Mouse (Mus musculus) pancreas, adult 10 weeks (tissue): Measurements from ENCODE around the gene Cpeb3. TPM values are rescaled to one million over a fixed set of nuclear protein-coding genes. Genes with fewer than 3 reads are reported as not detected.

Source experiments
- polyA plus RNA-seq: library from polyadenylated mRNA; stranded (reverse); fragments of 350-450 nt; fragmentation: Illumina TruSeq; extraction: RNeasy Lipid Tissue Mini Kit (QIAGEN cat#74804); gene quantifications from one replicate; pipeline ENCODE4 v1.2.3, GENCODE M21; 2015; ENCODE audit warnings: low read depth, low replicate concordance; ENCODE audit not compliant: insufficient read depth

The Cpeb3 gene
- polyA plus RNA-seq = 2.7 TPM

DNA sequence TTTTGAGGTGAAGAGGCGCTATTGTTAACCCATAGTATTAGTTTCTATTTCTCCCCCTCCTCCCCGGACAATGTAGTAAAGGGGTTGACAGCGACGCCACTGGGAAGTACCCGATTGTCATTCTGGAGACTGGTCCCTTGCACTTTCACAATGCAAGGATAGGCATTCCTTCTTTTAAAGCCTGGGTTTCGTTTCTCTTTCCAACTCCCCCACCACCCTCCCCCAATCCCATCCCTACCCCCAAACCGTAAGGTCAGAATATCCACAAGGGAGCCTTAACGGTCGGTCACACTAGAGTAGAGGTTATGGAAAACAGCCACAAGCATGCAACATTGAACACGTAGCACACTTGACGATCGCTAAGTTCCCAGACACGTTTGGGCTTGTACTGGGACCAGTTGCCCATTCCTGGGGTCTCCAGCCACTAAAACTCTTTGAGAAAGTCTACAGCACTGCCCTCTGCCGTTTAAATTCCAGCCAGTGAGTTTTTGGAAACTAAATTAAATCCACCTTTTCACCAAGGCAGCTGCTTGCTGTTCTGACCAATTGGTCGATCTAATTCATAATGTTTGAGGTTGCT lies at the start of gene Cpeb3:
Gene Cpeb3 (minus strand): TSS at position 426 of the 580 bp plus-strand sequence.

DNA sequence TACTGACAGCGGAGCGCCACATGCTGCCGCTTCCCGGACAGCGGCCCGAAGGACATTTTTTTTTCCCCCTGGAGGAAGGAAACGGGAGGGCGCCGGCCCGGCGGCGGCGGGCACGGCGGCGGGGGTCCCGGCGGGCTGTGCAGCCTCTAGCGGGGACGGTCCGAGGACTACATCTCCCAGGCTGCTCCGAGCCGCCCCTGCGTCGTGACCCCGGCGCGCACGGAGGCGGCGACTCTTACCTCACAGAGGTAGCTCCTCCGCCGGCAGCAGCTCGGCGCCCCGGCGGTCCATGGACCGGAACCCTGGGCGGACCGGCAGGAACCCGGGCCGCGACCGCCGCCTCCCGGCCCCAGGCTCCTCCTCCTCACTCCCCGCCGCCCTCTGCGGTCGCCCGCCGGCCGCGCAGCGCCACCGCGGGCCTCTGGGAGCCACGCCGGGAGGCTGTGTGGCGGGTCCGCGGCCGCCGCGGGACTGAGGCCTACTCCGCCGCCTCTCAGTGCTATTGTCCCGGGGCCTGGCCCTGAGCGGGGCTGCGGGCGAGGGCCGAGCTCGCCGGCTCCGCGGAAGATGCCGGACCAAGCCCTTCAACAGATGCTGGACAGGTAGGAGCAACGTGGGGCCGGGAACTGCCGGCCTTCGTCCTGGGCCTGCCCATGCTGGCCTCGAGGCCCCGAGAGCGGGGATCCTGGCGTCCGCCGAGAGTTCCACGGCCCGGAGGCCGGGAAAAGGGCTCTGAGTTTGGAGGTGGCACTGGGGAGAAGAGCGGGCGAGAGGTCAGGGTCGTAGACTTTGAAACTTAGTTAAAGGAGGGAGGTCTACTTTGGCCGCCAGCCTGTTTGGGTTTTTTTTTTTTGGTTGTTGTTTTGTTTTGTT lies 862 bp downstream of the Cpeb3 start, which contains the start of gene March5:
Gene March5 (plus strand): TSS at position 241 of the 873 bp plus-strand sequence.

Other genes with a start within 250 kb of the Cpeb3 start
- 26.5 TPM for gene March5, start 1.1 kb downstream of the Cpeb3 start, polyA plus RNA-seq
- 6.1 TPM for gene Ide, start 129.3 kb upstream of the Cpeb3 start, polyA plus RNA-seq
- gene Kif11, start 167.8 kb upstream of the Cpeb3 start, polyA plus RNA-seq = 0.17 TPM
- 11.9 TPM for gene Hhex, start 226.2 kb upstream of the Cpeb3 start, polyA plus RNA-seq